Mouse (Mus musculus) frontal cortex, postnatal 10 days (tissue): ENCODE measurements around the gene Zfr2.
A peak's percentile ranks its signal among the peaks of the same experiment; 100 is the strongest.

ENCODE experiments used
- DNase-seq, 2 experiments: peaks; one replicate each; pipeline ENCODE4 v3.0.0; 2022; ENCODE audit warnings: low spot score in 2 of 2, mixed read lengths in 1 of 2

Zfr2 gene

GRCm38 (mm10) chr10:81232580-81233225 lies at the start of gene Zfr2:
Zfr2 (plus strand) TSS chr10:81233155.
- peak; percentile 91 to 92 for DNase-seq

GRCm38 (mm10) chr10:81183805-81184204 lies 49.1 kb upstream of the Zfr2 start, which contains the start of gene 4930442H23Rik:
4930442H23Rik (minus strand) TSS chr10:81183849.
- no peak for DNase-seq

GRCm38 (mm10) chr10:81184765-81185164 lies 48.2 kb upstream of the Zfr2 start:
- DNase-seq: no peak

- no peak for DNase-seq
These were observed 45.8 kb upstream of the Zfr2 start for GRCm38 (mm10) chr10:81187161-81187560.

- no peak for DNase-seq
These were observed 43.1 kb upstream of the Zfr2 start for GRCm38 (mm10) chr10:81189821-81190220.

- DNase-seq: peak in 1 of 2 experiments; percentile 44
These were observed 42.6 kb upstream of the Zfr2 start for GRCm38 (mm10) chr10:81190236-81190911.

- DNase-seq: no peak
These were observed 42.0 kb upstream of the Zfr2 start for GRCm38 (mm10) chr10:81190912-81191321.

- no peak for DNase-seq
These were observed 41.5 kb upstream of the Zfr2 start for GRCm38 (mm10) chr10:81191342-81191982.

GRCm38 (mm10) chr10:81192270-81192967 lies 40.5 kb upstream of the Zfr2 start:
- peak; percentile 87 to 88 for DNase-seq

- DNase-seq: no peak
These were observed 39.9 kb upstream of the Zfr2 start for GRCm38 (mm10) chr10:81192968-81193501.

GRCm38 (mm10) chr10:81193991-81194774 lies 38.8 kb upstream of the Zfr2 start:
- DNase-seq: no peak

GRCm38 (mm10) chr10:81195300-81195699 lies 37.7 kb upstream of the Zfr2 start:
- DNase-seq: peak in 1 of 2 experiments; percentile 23

GRCm38 (mm10) chr10:81196470-81197065 lies 36.4 kb upstream of the Zfr2 start:
- peak in 1 of 2 experiments; percentile 8 for DNase-seq

GRCm38 (mm10) chr10:81197305-81197704 lies 35.6 kb upstream of the Zfr2 start:
- DNase-seq: no peak

- DNase-seq: peak in 1 of 2 experiments; percentile 15
These were observed 34.7 kb upstream of the Zfr2 start for GRCm38 (mm10) chr10:81198230-81198629.

- no peak for DNase-seq
These were observed 34.0 kb upstream of the Zfr2 start for GRCm38 (mm10) chr10:81198990-81199389.

GRCm38 (mm10) chr10:81200141-81200540 lies 32.8 kb upstream of the Zfr2 start:
- DNase-seq: no peak

- DNase-seq: no peak
These were observed 32.2 kb upstream of the Zfr2 start for GRCm38 (mm10) chr10:81200605-81201287.

- no peak for DNase-seq
These were observed 30.9 kb upstream of the Zfr2 start, which contains the start of gene Nmrk2 for GRCm38 (mm10) chr10:81201807-81202758. Nmrk2 (minus strand) TSS chr10:81202051.
